Mouse (Mus musculus) cortical plate, adult 2 months (tissue): Measurements from ENCODE around the gene Bola1.

Source experiments
- CTCF ChIP-seq: fragments of 200-500 bp; IDR thresholded peaks from 2 replicates; pipeline ENCODE4 v1.5.1; 2011; ENCODE audit warnings: mild to moderate bottlenecking, control low read depth, low read length; ENCODE audit not compliant: insufficient read depth; ENCODE audit errors: extremely low read depth
- POLR2A ChIP-seq: fragments of 200-500 bp; IDR thresholded peaks from 2 replicates; pipeline ENCODE4 v1.6.1; 2011; ENCODE audit warnings: mild to moderate bottlenecking, low read length, control low read depth; ENCODE audit not compliant: insufficient read depth; ENCODE audit errors: extremely low read depth

- TF ChIP-seq CTCF (no peak), POLR2A (no peak)
These were observed 45.0 kb upstream of the Bola1 start for GRCm38 (mm10) chr3:96264404-96264949.
